Mouse (Mus musculus): ENCODE results near the gene B4gat1. TPM values are rescaled to one million over a fixed set of nuclear protein-coding genes. Genes with fewer than 3 reads are reported as not detected.

Gene B4gat1
- polyA plus RNA-seq, 1 experiment from 2014 or later = 61.2 TPM

GRCm38 (mm10) chr19:5004925-5005324 lies 33.7 kb upstream of the B4gat1 start:
- Histone ChIP-seq H3K36me3 (no peaks in the 10 kb centered on the region), H3K4me1 (replicated peaks) (peaks cover 18% of the 10 kb centered on the region), H3K9me3 (peaks cover 3% of the 10 kb centered on the region; the same call in 1 of the 2 replicates), H3K4me3 (no peak overlapping the region), H3K9ac (no peak overlapping the region), H3K4me2 (no peak overlapping the region), H3K27me3 (peaks cover 9% of the 10 kb centered on the region; the same call in 1 of the 2 replicates), H3K27ac (no peak overlapping the region)
- WGBS = 70% methylated on average over 4 of the region's 4 CpGs
- no peak for ATAC-seq (ENCODE audit: low FRiP score)

- no peak overlapping the region for H3K4me3 ChIP-seq
- H3K27me3 ChIP-seq = 0 out of 2 replicates have a peak, but pooled peaks cover 8% of the 10 kb centered on the region
- 66% methylated on average over 8 of the region's 8 CpGs for WGBS
- H3K9ac ChIP-seq = no peak overlapping the region
- no peak overlapping the region for H3K4me2 ChIP-seq
- H3K9me3 ChIP-seq = no peaks in the 10 kb centered on the region
- H3K4me1 ChIP-seq (replicated peaks) = peaks cover 6% of the 10 kb centered on the region; the same call in 1 of the 2 replicates
- no peak for ATAC-seq (ENCODE audit: low FRiP score)
- H3K36me3 ChIP-seq = no peaks in the 10 kb centered on the region
- H3K27ac ChIP-seq = no peak overlapping the region
These were observed 25.5 kb upstream of the B4gat1 start for GRCm38 (mm10) chr19:5013138-5013537.

DNA sequence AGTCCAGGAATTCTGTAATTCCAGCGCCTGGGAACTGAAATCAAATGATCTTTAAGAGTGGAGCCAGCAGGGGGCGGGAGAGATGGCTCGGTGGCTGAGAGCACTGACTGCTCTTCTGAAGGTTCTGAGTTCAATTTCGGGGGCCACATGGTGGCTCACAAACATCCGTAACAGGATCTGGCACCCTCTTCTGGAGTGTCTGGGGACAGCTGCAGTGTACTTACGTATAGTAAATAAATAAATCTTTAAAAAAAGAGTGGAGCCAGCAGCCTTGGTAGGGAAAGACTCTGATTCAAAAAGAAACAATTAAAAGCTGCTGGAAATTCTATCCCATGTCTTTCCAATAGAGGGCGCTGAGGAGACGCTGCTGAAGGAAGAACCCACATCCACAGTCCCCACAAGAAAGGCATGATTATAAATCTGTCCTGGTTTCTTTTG lies 23.6 kb upstream of the B4gat1 start:
- WGBS = 14% methylated on average over 8 of the region's 8 CpGs
- Histone ChIP-seq H3K27me3 (0 out of 2 replicates have a peak, but pooled peaks cover 8% of the 10 kb centered on the region), H3K9me3 (no peaks in the 10 kb centered on the region), H3K27ac (no peak overlapping the region), H3K9ac (no peak overlapping the region), H3K36me3 (no peaks in the 10 kb centered on the region), H3K4me1 (replicated peaks) (peaks cover 6% of the 10 kb centered on the region; the same call in 1 of the 2 replicates), H3K4me2 (no peak overlapping the region), H3K4me3 (no peak overlapping the region)
- ATAC-seq (ENCODE audit: low FRiP score) = no peak

DNA sequence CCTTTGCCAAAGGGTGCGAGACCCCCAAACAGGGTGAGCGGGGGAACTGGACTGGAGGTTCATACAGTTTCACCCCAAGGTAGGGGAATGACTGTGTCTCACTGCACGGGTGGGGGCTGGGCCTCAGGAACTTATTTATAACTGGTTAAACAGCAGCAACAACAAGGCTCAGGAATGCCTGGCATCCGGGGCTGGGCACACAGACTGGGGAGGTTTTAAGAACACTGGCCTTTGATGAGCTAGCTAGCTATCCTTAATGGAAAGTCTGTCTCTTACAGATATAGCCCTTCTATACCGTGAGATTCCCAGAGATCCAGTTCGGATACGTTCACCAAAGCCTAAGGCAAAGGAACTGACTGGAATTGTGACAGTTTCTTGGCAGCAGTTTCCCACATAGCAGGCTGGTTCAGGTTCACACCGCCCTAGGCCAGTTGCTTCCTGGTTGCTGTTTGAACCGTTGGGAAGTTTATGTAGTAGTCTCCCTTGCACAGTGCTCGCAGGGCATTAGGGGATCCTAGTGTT lies 22.3 kb upstream of the B4gat1 start:
- WGBS = 47% methylated on average over 10 of the region's 10 CpGs
- Histone ChIP-seq H3K4me1 (replicated peaks) (peaks cover 6% of the 10 kb centered on the region; the same call in 1 of the 2 replicates), H3K36me3 (no peaks in the 10 kb centered on the region), H3K27ac (no peak overlapping the region), H3K27me3 (0 out of 2 replicates have a peak, but pooled peaks cover 8% of the 10 kb centered on the region), H3K9ac (no peak overlapping the region), H3K9me3 (no peaks in the 10 kb centered on the region), H3K4me3 (no peak overlapping the region), H3K4me2 (no peak overlapping the region)
- ATAC-seq (ENCODE audit: low FRiP score) = no peak

GRCm38 (mm10) chr19:5016782-5017181 lies 21.8 kb upstream of the B4gat1 start:
- Histone ChIP-seq H3K4me3 (no peak overlapping the region), H3K4me2 (no peak overlapping the region), H3K27ac (no peak overlapping the region), H3K27me3 (0 out of 2 replicates have a peak, but pooled peaks cover 8% of the 10 kb centered on the region), H3K9me3 (no peaks in the 10 kb centered on the region), H3K4me1 (replicated peaks) (peaks cover 6% of the 10 kb centered on the region; the same call in 1 of the 2 replicates), H3K36me3 (no peaks in the 10 kb centered on the region), H3K9ac (no peak overlapping the region)
- no peak for ATAC-seq (ENCODE audit: low FRiP score)
- 19% methylated on average over 12 of the region's 12 CpGs for WGBS

DNA sequence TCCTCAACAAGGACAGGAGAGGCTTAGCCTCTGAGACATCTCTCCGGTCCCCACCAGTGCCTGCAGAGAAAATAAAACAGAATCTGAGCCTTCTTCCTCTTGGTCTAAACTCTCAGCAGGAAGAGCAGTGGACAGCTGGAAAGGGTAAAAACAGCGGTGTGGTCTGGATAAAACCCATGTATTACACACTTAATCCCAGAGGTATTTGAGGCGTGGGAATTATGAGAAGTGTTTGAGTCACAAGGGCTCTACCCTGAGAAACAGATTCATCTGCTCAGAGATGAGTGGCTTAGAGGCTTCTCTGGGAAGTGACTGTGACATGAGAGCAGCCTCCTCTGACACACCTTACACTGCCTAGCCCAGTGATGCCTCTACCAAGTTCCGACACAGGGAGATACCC lies 21.0 kb upstream of the B4gat1 start:
- Histone ChIP-seq H3K27ac (no peak overlapping the region), H3K4me3 (no peak overlapping the region), H3K4me1 (replicated peaks) (peaks cover 6% of the 10 kb centered on the region; the same call in 1 of the 2 replicates), H3K9me3 (no peaks in the 10 kb centered on the region), H3K4me2 (no peak overlapping the region), H3K27me3 (0 out of 2 replicates have a peak, but pooled peaks cover 8% of the 10 kb centered on the region), H3K9ac (no peak overlapping the region), H3K36me3 (no peaks in the 10 kb centered on the region)
- WGBS = 83% methylated on average over 4 of the region's 4 CpGs
- no peak for ATAC-seq (ENCODE audit: low FRiP score)

DNA sequence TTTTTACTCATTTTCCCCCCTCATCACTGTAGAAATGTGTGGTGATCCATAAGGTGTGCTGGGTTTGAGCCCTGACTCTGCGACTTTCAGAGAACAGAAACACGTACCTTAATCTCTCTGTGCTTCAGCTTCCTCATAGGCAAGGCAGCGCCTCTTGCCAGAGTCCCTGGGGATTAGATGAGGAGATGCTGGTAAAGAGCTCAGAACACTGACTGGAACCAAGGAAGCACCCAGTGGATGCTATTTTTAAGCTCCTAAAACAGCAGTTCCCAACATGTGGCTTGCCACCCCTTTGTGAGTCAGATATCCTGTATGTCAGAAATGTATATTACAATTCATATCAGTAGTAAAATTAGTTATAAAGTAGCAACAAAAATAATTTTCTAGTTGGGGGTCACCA lies 20.4 kb upstream of the B4gat1 start:
- Histone ChIP-seq H3K27me3 (0 out of 2 replicates have a peak, but pooled peaks cover 6% of the 10 kb centered on the region), H3K36me3 (no peaks in the 10 kb centered on the region), H3K4me1 (replicated peaks) (peaks cover 6% of the 10 kb centered on the region; the same call in 1 of the 2 replicates), H3K9ac (no peak overlapping the region), H3K4me2 (no peak overlapping the region), H3K4me3 (no peak overlapping the region), H3K9me3 (no peaks in the 10 kb centered on the region), H3K27ac (no peak overlapping the region)
- ATAC-seq (ENCODE audit: low FRiP score) = no peak
- 81% methylated on average over 3 of the region's 3 CpGs for WGBS

- Histone ChIP-seq H3K27me3 (no peaks in the 10 kb centered on the region), H3K4me1 (replicated peaks) (peaks cover 16% of the 10 kb centered on the region), H3K9me3 (no peaks in the 10 kb centered on the region), H3K9ac (no peak overlapping the region), H3K27ac (no peak overlapping the region), H3K4me3 (no peak overlapping the region), H3K4me2 (no peak overlapping the region), H3K36me3 (no peaks in the 10 kb centered on the region)
- WGBS = 90% methylated on average over 2 of the region's 2 CpGs
- no peak for ATAC-seq (ENCODE audit: low FRiP score)
These were observed 17.2 kb upstream of the B4gat1 start for GRCm38 (mm10) chr19:5021416-5021815.

DNA sequence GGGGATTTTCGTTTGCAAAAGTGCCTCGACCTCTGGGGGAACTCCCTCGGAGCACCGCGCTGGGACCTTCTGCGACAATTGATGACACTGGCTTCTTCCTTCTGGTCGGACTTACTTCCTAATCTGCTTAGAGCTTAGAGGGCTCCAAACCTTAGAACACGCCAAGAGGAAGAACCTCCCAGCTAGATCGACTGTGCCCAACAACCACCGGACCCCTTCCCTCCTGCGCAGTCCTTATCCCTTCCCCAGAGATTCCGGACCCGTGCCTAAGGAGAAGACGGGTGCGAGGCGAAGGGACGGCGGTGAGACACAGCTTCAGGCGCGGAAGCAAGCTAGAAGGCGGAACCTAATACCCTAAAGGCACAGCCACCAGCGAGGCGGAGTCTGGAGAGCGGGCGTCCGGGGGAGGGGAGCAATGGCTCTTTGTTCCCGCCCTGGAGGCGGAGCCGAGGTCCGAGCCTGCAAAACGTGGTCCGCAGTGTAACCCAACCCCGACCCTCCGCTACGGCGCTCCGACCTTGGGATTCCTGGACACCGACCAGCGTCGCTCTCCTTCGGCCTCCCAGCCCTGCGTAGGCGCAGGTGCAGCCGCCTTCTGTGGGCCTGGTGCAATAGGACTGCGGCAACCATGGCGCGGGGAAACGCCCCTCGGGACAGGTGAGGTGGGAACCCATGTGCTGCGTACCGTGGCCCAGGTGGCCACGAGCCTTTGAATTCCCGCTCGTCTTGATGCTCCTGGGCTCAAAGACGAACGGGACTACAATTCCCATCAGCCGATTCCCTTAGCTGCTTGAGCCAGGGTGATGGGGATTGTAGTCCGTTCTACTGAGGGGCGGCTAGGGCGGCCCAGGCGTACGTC lies 14.8 kb upstream of the B4gat1 start, which contains the start of gene Slc29a2:
Gene Slc29a2, plus strand, starts transcription at position 240 of the 859 bp plus-strand sequence.
- Histone ChIP-seq H3K4me2 (peak within 1 kb of the TSS; percentile 70), H3K27me3 (no peaks in the 10 kb centered on the region), H3K36me3 (peaks cover 23% of the 10 kb centered on the region), H3K4me1 (replicated peaks) (peaks cover 14% of the 10 kb centered on the region), H3K9ac (peak within 1 kb of the TSS; percentile 86), H3K27ac (peak within 1 kb of the TSS; percentile 92), H3K9me3 (no peaks in the 10 kb centered on the region), H3K4me3 (peak within 1 kb of the TSS; percentile 67)
- WGBS = 0% methylated on average over 59 of the region's 62 CpGs
- peak; percentile 95 for ATAC-seq (ENCODE audit: low FRiP score)

DNA sequence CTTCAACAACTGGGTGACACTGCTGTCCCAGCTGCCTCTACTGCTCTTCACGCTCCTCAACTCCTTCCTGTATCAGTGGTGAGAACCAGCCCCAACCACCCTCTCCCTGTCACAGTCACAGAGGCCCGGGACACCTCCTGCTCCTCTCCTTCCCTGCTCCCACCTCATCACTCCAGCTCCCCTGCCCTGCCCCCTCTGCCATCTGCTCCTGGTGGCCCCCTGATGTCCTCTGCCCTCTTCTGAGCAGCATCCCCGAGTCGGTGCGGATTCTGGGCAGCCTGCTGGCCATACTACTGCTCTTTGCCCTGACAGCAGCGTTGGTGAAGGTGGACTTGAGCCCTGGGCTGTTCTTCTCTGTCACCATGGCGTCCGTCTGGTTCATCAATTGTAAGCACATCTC lies 12.5 kb upstream of the B4gat1 start:
- Histone ChIP-seq H3K36me3 (peaks cover 45% of the 10 kb centered on the region), H3K4me3 (no peak overlapping the region), H3K4me2 (no peak overlapping the region), H3K27me3 (no peaks in the 10 kb centered on the region), H3K9ac (peak overlapping the region; percentile 29; the same call in 1 of the 2 replicates), H3K9me3 (no peaks in the 10 kb centered on the region), H3K4me1 (replicated peaks) (peaks cover 14% of the 10 kb centered on the region), H3K27ac (no peak overlapping the region)
- ATAC-seq (ENCODE audit: low FRiP score) = no peak
- WGBS = 87% methylated on average over 8 of the region's 8 CpGs

GRCm38 (mm10) chr19:5032686-5033085 lies 5.9 kb upstream of the B4gat1 start:
- H3K9me3 ChIP-seq = no peaks in the 10 kb centered on the region
- H3K27me3 ChIP-seq = no peaks in the 10 kb centered on the region
- H3K27ac ChIP-seq = no peak overlapping the region
- no peak overlapping the region for H3K4me2 ChIP-seq
- peaks cover 4% of the 10 kb centered on the region for H3K4me1 ChIP-seq (replicated peaks)
- no peak for ATAC-seq (ENCODE audit: low FRiP score)
- H3K4me3 ChIP-seq = no peak overlapping the region
- H3K36me3 ChIP-seq = peaks cover 43% of the 10 kb centered on the region
- 86% methylated on average over 3 of the region's 3 CpGs for WGBS
- no peak overlapping the region for H3K9ac ChIP-seq

DNA sequence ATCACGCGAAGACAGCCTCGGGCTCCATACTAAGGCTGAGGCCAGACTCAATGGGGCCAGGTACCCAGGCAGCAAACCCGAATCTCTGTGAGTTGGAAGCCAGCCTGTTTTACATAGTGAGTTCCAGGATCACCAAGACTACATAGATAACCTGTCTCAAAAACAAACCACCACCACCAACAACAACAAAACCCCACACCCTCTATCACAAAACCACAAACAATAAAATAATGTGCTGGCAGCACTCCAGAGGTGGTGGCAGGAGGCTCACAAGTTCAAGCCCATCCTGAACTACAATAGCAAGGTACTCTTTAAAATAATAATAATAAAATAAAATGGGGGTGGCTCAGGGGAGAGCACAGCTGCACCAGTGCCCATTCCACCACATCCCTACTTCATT lies 2.0 kb upstream of the B4gat1 start:
- H3K36me3 ChIP-seq = peaks cover 5% of the 10 kb centered on the region
- no peak overlapping the region for H3K9ac ChIP-seq
- no peak overlapping the region for H3K4me3 ChIP-seq
- no peak overlapping the region for H3K4me2 ChIP-seq
- no peaks in the 10 kb centered on the region for H3K9me3 ChIP-seq
- no peak for ATAC-seq (ENCODE audit: low FRiP score)
- no peak overlapping the region for H3K27ac ChIP-seq
- H3K4me1 ChIP-seq (replicated peaks) = peaks cover 31% of the 10 kb centered on the region
- H3K27me3 ChIP-seq = no peaks in the 10 kb centered on the region
- WGBS = 71% methylated on average over 4 of the region's 4 CpGs

All from hindbrain, embryonic 13.5 days (tissue).